Comparison of ENCODE assay signal across 8 mouse cellular contexts in the genomic region with DNA sequence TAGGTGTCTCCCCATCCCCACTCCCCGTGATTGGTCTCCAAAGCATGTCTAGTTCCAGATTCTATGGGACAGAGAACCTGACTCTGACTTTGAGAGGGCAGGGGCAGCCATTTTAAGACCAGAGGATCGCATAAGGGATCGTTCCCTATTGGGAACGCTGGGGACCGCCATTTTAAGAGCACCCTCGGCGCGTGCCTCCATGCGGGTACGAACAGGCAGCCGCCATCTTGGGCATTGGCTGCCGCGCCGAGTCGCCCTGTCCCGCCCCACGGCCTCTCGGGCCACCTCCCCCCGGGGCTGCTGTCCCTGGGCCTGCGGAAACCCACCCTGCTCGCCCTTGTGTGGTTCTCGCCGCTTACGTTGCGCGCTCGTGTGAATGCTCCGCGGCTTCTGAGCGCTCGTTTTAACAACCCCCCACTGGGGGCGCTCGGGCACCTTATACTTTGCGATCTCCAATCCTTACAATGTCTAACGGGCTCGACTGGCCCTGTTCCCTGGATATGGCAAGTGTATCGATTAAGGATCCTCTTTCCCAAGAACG. TPM values are rescaled to one million over a fixed set of nuclear protein-coding genes. Genes with fewer than 3 reads are reported as not detected.
DNase-seq lines count a peak whose midpoint lies in the region; ATAC-seq lines count a peak whose summit lies in the region.

A gene (plus strand): TSS at position 217 of the 541 bp plus-strand sequence.

- peak within 1 kb of the TSS; percentile 93 for H3K4me3 ChIP-seq in megakaryocyte, embryonic 14.5 days (replicated peaks)

- ATAC-seq in inflammation-experienced regulatory T-cells, adult 6 months, result peak; percentile 75

- intact Hi-C loops in gastrocnemius, postnatal 14 days (cut with DNase I; ENCODE audit: low total_unique reads), result no loop called here

- H3K36me3 ChIP-seq in megakaryocyte, embryonic 14.5 days (replicated peaks; ENCODE audit: low read length), result peaks cover 60% of the 10 kb centered on the region

- DNase-seq in adrenal gland, adult 18-20 months (ENCODE audit: low spot score in 2 of 2), result peak; percentile 72 to 80
- peak; percentile 92 for DNase-seq in embryo, embryonic 10 days (ENCODE audit: low spot score)
- DNase-seq in gastrocnemius, postnatal 14 days, result peak; percentile 82
- peak; percentile 81 to 90 for DNase-seq in left cerebral cortex, adult 9 months (ENCODE audit: low spot score in 2 of 2)
- DNase-seq in right cerebral cortex, adult 2 months (ENCODE audit: low spot score in 2 of 2), result peak; percentile 85 to 92
- DNase-seq in urinary bladder, postnatal 36 days (ENCODE audit: low spot score in 2 of 2), result peak; percentile 80 to 82

- H3K9me3 ChIP-seq in megakaryocyte, embryonic 14.5 days, result no peaks in the 10 kb centered on the region

- no peaks in the 10 kb centered on the region for H3K27me3 ChIP-seq in megakaryocyte, embryonic 14.5 days (replicated peaks)

- peaks cover 58% of the 10 kb centered on the region for H3K4me1 ChIP-seq in megakaryocyte, embryonic 14.5 days

RNA-seq across cellular contexts. Expression of the gene that starts here (rescaled TPM):
- 100 to 1,000 TPM; 144 to 158 TPM for total RNA-seq in adrenal gland, adult 18-20 months (2021)
- total RNA-seq in gastrocnemius, postnatal 14 days (2021), result 10 to 100 TPM; 14.4 to 15.6 TPM
- polyA plus RNA-seq in inflammation-experienced regulatory T-cells, adult 6 months (2017; shearing (Covaris generic)), result 100 to 1,000 TPM in 1 of 3 experiments, 10 to 100 TPM in 2; 81.9 to 106 (median 95.9) TPM
- polyA plus RNA-seq in megakaryocyte, embryonic 14.5 days (2012; ENCODE audit: insufficient read depth, low replicate concordance), result 124 and 182 TPM in 2 replicates

Comparison
In these comparisons a context has a peak if more than half of its experiments do, and no peak if none do; other contexts are left out.
1. Peak in every context shown above with its lines: DNase-seq, ATAC-seq and H3K4me3 ChIP-seq.
2. RNA of the gene that starts here (total RNA-seq): 144 to 158 TPM in adrenal gland, adult 18-20 months; 14.4 to 15.6 TPM in gastrocnemius, postnatal 14 days; every median in the first group is over 4 times any median in the second.